Mouse (Mus musculus) left cerebral cortex, postnatal 14 days (tissue): ENCODE results near the gene Wdr95. TPM values are rescaled to one million over a fixed set of nuclear protein-coding genes. Genes with fewer than 3 reads are reported as not detected.

ENCODE experiments used
- DNase-seq, 2 experiments: peaks; one replicate each; pipeline ENCODE4 v3.0.0; 2021 to 2022; ENCODE audit warnings: low spot score in 2 of 2, mixed read lengths in 1 of 2
- intact Hi-C: fragments of 180-260 bp; cut with DNase I; formaldehyde crosslinking; loops from one replicate; pipeline ENCODE4 v1.15.1; 2025
- total RNA-seq, 2 experiments: library from RNA; stranded (reverse); gene quantifications; 2 replicates each; pipeline ENCODE4 v1.2.3; 2021

The Wdr95 gene
- total RNA-seq, 2 experiments from 2014 or later = 0.74 to 1.4 TPM

DNA sequence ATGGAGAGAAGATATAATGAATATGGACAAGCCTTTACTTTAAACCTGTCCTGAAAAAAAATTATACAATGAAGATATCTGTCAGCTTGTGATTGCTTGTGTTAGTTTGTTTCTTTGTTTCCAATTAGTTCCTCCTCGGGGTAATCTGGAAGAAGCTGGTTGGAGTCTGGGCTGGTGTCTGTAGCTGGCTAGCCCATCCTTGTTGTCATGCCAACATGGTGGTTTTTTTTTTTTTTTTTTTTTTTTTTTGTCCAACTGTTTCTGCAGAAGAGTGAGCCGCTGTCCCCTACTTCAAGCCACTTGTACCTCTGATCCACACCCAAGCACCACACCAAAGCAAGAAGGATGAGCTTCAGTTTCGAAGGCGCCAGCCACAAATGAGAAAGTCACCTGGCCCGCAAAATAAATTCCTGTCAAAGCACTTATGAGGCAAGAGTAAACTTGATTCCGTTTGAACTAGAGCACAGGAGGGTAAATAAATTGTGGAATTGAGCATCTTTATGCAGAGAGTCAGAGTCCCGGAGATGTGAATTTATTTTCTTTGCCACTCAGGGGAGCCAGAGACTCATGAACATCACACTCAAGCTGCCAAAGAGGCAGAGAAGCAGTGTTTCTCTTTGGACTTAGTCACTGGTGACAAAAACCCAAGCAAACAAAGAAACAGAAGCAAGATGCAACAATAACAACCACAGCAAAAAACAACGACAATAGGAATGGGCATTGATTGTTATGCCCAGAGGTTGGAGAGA is 119.1 kb downstream of the Wdr95 start:
- intact Hi-C loops = loop anchor here (10.0 kb wide), 1 partner anchor 377 kb away; no protein-coding TSS in a partner anchor

GRCm38 (mm10) chr5:149648196-149648595 is 119.7 kb downstream of the Wdr95 start:
- intact Hi-C loops = loop anchor here (10.0 kb wide), 1 partner anchor 377 kb away; no protein-coding TSS in a partner anchor
- DNase-seq = no peak

More for the DNA sequence above, 119.1 kb downstream of the Wdr95 start:
- peak; percentile 57 to 74 for DNase-seq

- intact Hi-C loops = loop anchor here (10.0 kb wide), 1 partner anchor 376 kb away; no protein-coding TSS in a partner anchor
Measured at GRCm38 (mm10) chr5:149648895-149649406, 120.5 kb downstream of the Wdr95 start.

GRCm38 (mm10) chr5:149649499-149650178 is 121.2 kb downstream of the Wdr95 start:
- intact Hi-C loops = loop anchor here (10.0 kb wide), 1 partner anchor 375 kb away; no protein-coding TSS in a partner anchor
- DNase-seq = no peak

More at GRCm38 (mm10) chr5:149648895-149649406, 120.5 kb downstream of the Wdr95 start:
- DNase-seq = no peak

DNA sequence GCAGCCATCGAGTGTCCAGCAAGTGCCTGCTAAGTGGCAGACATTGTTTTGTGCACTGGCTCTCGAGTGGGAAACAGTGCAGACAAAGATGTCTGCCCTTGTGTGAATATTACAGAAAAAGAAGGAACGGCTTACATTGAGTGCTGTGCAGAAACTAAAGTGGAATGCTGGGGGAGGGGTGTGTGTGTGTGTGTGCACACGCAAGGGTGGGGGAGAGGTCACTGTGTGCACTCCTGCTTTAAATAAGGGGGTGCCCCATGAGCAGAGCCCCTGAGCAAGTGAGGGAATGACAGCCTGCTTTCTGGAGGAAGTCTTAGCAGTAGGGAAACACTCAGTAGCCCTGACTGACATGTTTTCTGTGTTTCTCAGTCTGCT is 121.7 kb downstream of the Wdr95 start:
- DNase-seq = no peak
- intact Hi-C loops = no loop called here

DNA sequence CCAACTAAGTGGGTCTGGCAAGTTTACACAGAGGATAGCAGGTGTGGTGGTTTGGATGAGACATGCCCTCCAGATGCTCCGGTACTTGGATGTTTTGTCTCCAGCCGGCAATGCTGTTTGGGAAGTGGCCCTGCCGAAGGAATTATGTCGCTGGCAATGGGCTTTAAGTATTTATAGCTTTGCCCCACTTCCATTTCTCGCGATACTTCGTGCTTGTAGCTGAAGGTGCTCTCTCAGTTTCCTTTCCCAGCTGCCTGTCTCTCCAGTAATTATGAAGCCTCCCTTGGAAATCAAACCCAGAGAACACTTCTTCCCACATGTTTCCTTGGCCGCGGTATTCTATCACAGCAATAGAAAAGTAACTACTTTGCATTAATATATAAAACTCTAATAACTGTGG is 127.2 kb downstream of the Wdr95 start:
- intact Hi-C loops = no loop called here

GRCm38 (mm10) chr5:149658022-149658421 is 129.5 kb downstream of the Wdr95 start:
- intact Hi-C loops = no loop called here
- no peak for DNase-seq

More for the DNA sequence above, 127.2 kb downstream of the Wdr95 start:
- no peak for DNase-seq

- intact Hi-C loops = no loop called here
Measured at GRCm38 (mm10) chr5:149658741-149659413, 130.4 kb downstream of the Wdr95 start.

GRCm38 (mm10) chr5:149659414-149659780 is 130.9 kb downstream of the Wdr95 start:
- intact Hi-C loops = no loop called here
- no peak for DNase-seq

More at GRCm38 (mm10) chr5:149658741-149659413, 130.4 kb downstream of the Wdr95 start:
- no peak for DNase-seq

GRCm38 (mm10) chr5:149661428-149661827 is 132.9 kb downstream of the Wdr95 start:
- DNase-seq = no peak
- intact Hi-C loops = no loop called here

Other genes starting within 250 kb of the Wdr95 start
- 1 to 10 TPM; 6.6 to 8.5 TPM for gene Medag, start 116.9 kb upstream of the Wdr95 start, total RNA-seq
- gene Tex26, start 89.0 kb upstream of the Wdr95 start, total RNA-seq = not detected
- gene Hsph1, start 107.7 kb downstream of the Wdr95 start, total RNA-seq = 100 to 1,000 TPM; 251 to 280 TPM
- gene B3glct, start 149.6 kb downstream of the Wdr95 start, total RNA-seq = 10 to 100 TPM; 16.6 to 19.3 TPM